Mouse (Mus musculus): ENCODE data around the gene Wdr24.

Wdr24 gene

GRCm38 (mm10) chr17:25831451-25832281, 8.2 kb downstream of the Wdr24 start:
- no peak for DNase-seq (ENCODE audit: low spot score)

- DNase-seq (ENCODE audit: low spot score) = peak; percentile 100
These were observed 9.2 kb downstream of the Wdr24 start for GRCm38 (mm10) chr17:25832436-25833290.

GRCm38 (mm10) chr17:25833291-25833663, 9.8 kb downstream of the Wdr24 start, which contains the start of gene Stub1:
Stub1 (minus strand) TSS chr17:25833404.
- peak; percentile 92 for DNase-seq (ENCODE audit: low spot score)

GRCm38 (mm10) chr17:25833961-25834594, 10.7 kb downstream of the Wdr24 start:
- no peak for DNase-seq (ENCODE audit: low spot score)

GRCm38 (mm10) chr17:25834595-25835222, 11.3 kb downstream of the Wdr24 start:
- no peak for DNase-seq (ENCODE audit: low spot score)

GRCm38 (mm10) chr17:25835301-25835700, 11.9 kb downstream of the Wdr24 start:
- no peak for DNase-seq (ENCODE audit: low spot score)

GRCm38 (mm10) chr17:25835816-25836215, 12.4 kb downstream of the Wdr24 start:
- DNase-seq (ENCODE audit: low spot score) = no peak

- DNase-seq (ENCODE audit: low spot score) = no peak
These were observed 13.1 kb downstream of the Wdr24 start for GRCm38 (mm10) chr17:25836397-25837075.

GRCm38 (mm10) chr17:25837076-25837410, 13.6 kb downstream of the Wdr24 start, which contains the start of gene Rhbdl1:
Rhbdl1 (minus strand) TSS chr17:25837295.
- peak; percentile 60 for DNase-seq (ENCODE audit: low spot score)

- DNase-seq (ENCODE audit: low spot score) = peak; percentile 43
These were observed 14.1 kb downstream of the Wdr24 start for GRCm38 (mm10) chr17:25837533-25837932.

- DNase-seq (ENCODE audit: low spot score) = no peak
These were observed 15.5 kb downstream of the Wdr24 start for GRCm38 (mm10) chr17:25838904-25839303.

- no peak for DNase-seq (ENCODE audit: low spot score)
These were observed 16.2 kb downstream of the Wdr24 start for GRCm38 (mm10) chr17:25839455-25840235.

GRCm38 (mm10) chr17:25840519-25840918, 17.1 kb downstream of the Wdr24 start:
- DNase-seq (ENCODE audit: low spot score) = no peak

GRCm38 (mm10) chr17:25841117-25841880, 17.9 kb downstream of the Wdr24 start, which contains the start of gene Gm20683:
Gm20683 (minus strand) TSS chr17:25841763.
- no peak for DNase-seq (ENCODE audit: low spot score)

GRCm38 (mm10) chr17:25842509-25842908, 19.1 kb downstream of the Wdr24 start:
- DNase-seq (ENCODE audit: low spot score) = no peak

GRCm38 (mm10) chr17:25843122-25843521, 19.7 kb downstream of the Wdr24 start:
- DNase-seq (ENCODE audit: low spot score) = no peak

- DNase-seq (ENCODE audit: low spot score) = no peak
These were observed 20.4 kb downstream of the Wdr24 start for GRCm38 (mm10) chr17:25843636-25844395.

GRCm38 (mm10) chr17:25844396-25844901, 21.0 kb downstream of the Wdr24 start, which contains the start of gene Rhot2:
Rhot2 (minus strand) TSS chr17:25844851.
- peak; percentile 95 for DNase-seq (ENCODE audit: low spot score)

- no peak for DNase-seq (ENCODE audit: low spot score)
These were observed 36.8 kb downstream of the Wdr24 start for GRCm38 (mm10) chr17:25860229-25860628.
